ENCODE assay signal across 23 mouse cellular contexts in genomic region chr3:103192161-103192560, GRCm38 (mm10).
"Had no signal": no experiment of that assay in that cellular context is flagged by ENCODE, and none has a peak within 500 bp of the region (broad histone marks: within the 10 kb centered on the region; RNA-seq: fewer than 3 reads in every experiment).

No protein-coding gene starts in this region.

- H3K9ac ChIP-seq: heart, embryonic 12.5 days; hindbrain, embryonic 13.5 days; hindbrain, embryonic 15.5 days; kidney, embryonic 15.5 days; limb, embryonic 13.5 days; limb, embryonic 15.5 days; liver, embryonic 12.5 days; liver, embryonic 14.5 days had no signal

- H3K4me3 ChIP-seq: heart, embryonic 12.5 days; hindbrain, embryonic 13.5 days; hindbrain, embryonic 15.5 days; kidney, embryonic 15.5 days; layer of hippocampus, adult 2 months; left cerebral cortex, adult 2 months; limb, embryonic 13.5 days; limb, embryonic 15.5 days; liver, embryonic 12.5 days had no signal

- DNase-seq: gastrocnemius, postnatal 14 days; gastrocnemius, postnatal 36 days; heart, adult 18-20 months; heart, postnatal 10 days; heart, postnatal 36 days; kidney, adult 11 months; kidney, adult 2 months; kidney, adult 9 months; kidney, postnatal 14 days; kidney, postnatal 4 days; left cerebral cortex, postnatal 4 days had no signal

- H3K9me3 ChIP-seq: hindbrain, embryonic 13.5 days; hindbrain, embryonic 15.5 days; kidney, embryonic 15.5 days; limb, embryonic 15.5 days had no signal

- H3K27me3 ChIP-seq: heart, embryonic 12.5 days; hindbrain, embryonic 13.5 days; hindbrain, embryonic 15.5 days; kidney, embryonic 15.5 days; limb, embryonic 13.5 days; limb, embryonic 15.5 days; liver, embryonic 12.5 days had no signal

- H3K36me3 ChIP-seq: heart, embryonic 12.5 days; hindbrain, embryonic 13.5 days; hindbrain, embryonic 15.5 days; kidney, embryonic 15.5 days; limb, embryonic 13.5 days; limb, embryonic 15.5 days had no signal

- H3K4me1 ChIP-seq: hindbrain, embryonic 13.5 days; hindbrain, embryonic 15.5 days; kidney, embryonic 15.5 days had no signal

- H3K27ac ChIP-seq: hindbrain, embryonic 13.5 days; hindbrain, embryonic 15.5 days; hindbrain, postnatal 0 days; kidney, embryonic 15.5 days; kidney, postnatal 0 days; layer of hippocampus, adult 2 months; left cerebral cortex, adult 2 months; limb, embryonic 13.5 days; limb, embryonic 15.5 days; liver, embryonic 12.5 days; liver, embryonic 14.5 days had no signal
